In genomic region chr11:109649975-109650701, GRCm38 (mm10) we compare ENCODE assay signal across 8 mouse cellular contexts. TPM values are rescaled to one million over a fixed set of nuclear protein-coding genes. Genes with fewer than 3 reads are reported as not detected.
A peak's percentile ranks its signal among the peaks of the same experiment; 100 is the strongest.
DNase-seq lines count a peak whose midpoint lies in the region; ATAC-seq and TF ChIP-seq lines count a peak whose summit lies in the region.

No protein-coding gene starts in this region.

- H3K4me3 ChIP-seq in ES-E14 (ENCODE audit: insufficient read depth in 1 of 2, low read depth in 1 of 2, low read length in 2 of 2, poor library complexity in 1 of 2, severe bottlenecking in 1 of 2) = peak overlapping the region; percentile 91 to 98
- H3K4me3 ChIP-seq in cerebellum, adult 2 months (replicated peaks; ENCODE audit: insufficient read depth, low read depth, low read length) = peak overlapping the region; percentile 88
- peak overlapping the region; percentile 94 for H3K4me3 ChIP-seq in lung, embryonic 16.5 days (ENCODE audit: low read length)

- no peak for DNase-seq in ES-E14 (ENCODE audit: low read depth, low spot score)
- peak; percentile 92 to 95 for DNase-seq in cerebellum, adult 2 months
- DNase-seq in forelimb bud, embryonic 11.5 days (ENCODE audit: low read depth, low spot score) = peak; percentile 62
- peak; percentile 89 for DNase-seq in layer of hippocampus, adult 9-11 months
- peak; percentile 21 for DNase-seq in ovary, postnatal 10 days (ENCODE audit: low spot score)
- DNase-seq in thymus, postnatal 0 days (ENCODE audit: low spot score) = peak; percentile 70

- TF ChIP-seq CTCF in cerebellum, adult 2 months (IDR thresholded peaks at IDR 0.05; ENCODE audit: borderline replicate concordance, insufficient read depth, low read depth, low read length) = no peak

- H3K9me3 ChIP-seq in ES-E14 (ENCODE audit: control insufficient read depth, insufficient read depth, low read depth, low read length) = no peaks in the 10 kb centered on the region
- no peaks in the 10 kb centered on the region for H3K9me3 ChIP-seq in lung, embryonic 16.5 days (ENCODE audit: control insufficient read depth, low read length)

- no peak overlapping the region for H3K27ac ChIP-seq in ES-E14 (ENCODE audit: insufficient read depth, low read depth, low read length, poor library complexity, severe bottlenecking)
- peak overlapping the region; percentile 93 for H3K27ac ChIP-seq in cerebellum, adult 2 months (ENCODE audit: insufficient read depth, low read length)
- H3K27ac ChIP-seq in lung, embryonic 16.5 days (ENCODE audit: low read length) = peak overlapping the region; percentile 70

- TF ChIP-seq POLR2A in cerebellum, adult 2 months (IDR thresholded peaks at IDR 0.05; ENCODE audit: borderline replicate concordance, insufficient read depth, low read length) = peak; percentile 86

- no peak overlapping the region; the same call in 1 of the 2 replicates for H3K9ac ChIP-seq in ES-E14 (ENCODE audit: insufficient read depth, low read depth, low read length, poor library complexity, severe bottlenecking)
- peak overlapping the region; percentile 95 for H3K9ac ChIP-seq in lung, embryonic 16.5 days (ENCODE audit: low read length)

- peak; percentile 34 to 66 for ATAC-seq in hematopoietic stem cell, adult 5-6 weeks (replicated peaks in 1 of 2; ENCODE audit: insufficient read depth in 1 of 2, low FRiP score in 2 of 2, low TSS enrichment in 1 of 2, low read depth in 1 of 2, poor library complexity in 2 of 2, severe bottlenecking in 2 of 2)
- ATAC-seq in lung, embryonic 16.5 days (ENCODE audit: low read depth) = peak; percentile 55

- peak overlapping the region; percentile 95 for H3K4me2 ChIP-seq in lung, embryonic 16.5 days (ENCODE audit: low read depth, low read length)

- H3K36me3 ChIP-seq in ES-E14 (ENCODE audit: control insufficient read depth, insufficient read depth, low read length, poor library complexity, severe bottlenecking) = peaks cover 3% of the 10 kb centered on the region; the same call in 1 of the 2 replicates
- peaks cover 9% of the 10 kb centered on the region for H3K36me3 ChIP-seq in lung, embryonic 16.5 days (ENCODE audit: control insufficient read depth, insufficient read depth, low read length)

- in situ Hi-C loops in ES-E14 (cut with MboI; ENCODE audit: low sequenced_read_pairs in 2 of 2, unreplicated experiment in 2 of 2) = no loop called here

- WGBS in cerebellum, adult 2 months = 1% methylated on average over 31 of the region's 31 CpGs
- WGBS in lung, embryonic 16.5 days = under 1% methylated on average over 31 of the region's 31 CpGs

- peaks cover 0 to 1% of the 10 kb centered on the region in 2 experiments; a peak in 1 of 4 replicates for H3K4me1 ChIP-seq in ES-E14 (ENCODE audit: control insufficient read depth in 2 of 2, insufficient read depth in 2 of 2, low read length in 2 of 2, poor library complexity in 1 of 2)
- H3K4me1 ChIP-seq in cerebellum, adult 2 months (ENCODE audit: control insufficient read depth, insufficient read depth, low read length) = peaks cover 18% of the 10 kb centered on the region; the same call in 1 of the 2 replicates
- H3K4me1 ChIP-seq in lung, embryonic 16.5 days (replicated peaks; ENCODE audit: control insufficient read depth, insufficient read depth, low read length) = peaks cover 30% of the 10 kb centered on the region

- H3K27me3 ChIP-seq in cerebellum, adult 2 months (ENCODE audit: control insufficient read depth, insufficient read depth, low read length) = no peaks in the 10 kb centered on the region
- H3K27me3 ChIP-seq in lung, embryonic 16.5 days (ENCODE audit: control insufficient read depth, insufficient read depth, low read depth, low read length) = no peaks in the 10 kb centered on the region

TF ChIP-seq in ES-E14, 5 proteins besides CTCF, POLR2A, EP300 and RAD21:
- TF ChIP-seq HCFC1 (IDR thresholded peaks at IDR 0.05; ENCODE audit: borderline replicate concordance, insufficient read depth, low read length) = no peak
- TF ChIP-seq MAFK (IDR thresholded peaks at IDR 0.05; ENCODE audit: insufficient read depth, low read depth, low read length) = no peak
- TF ChIP-seq ZNF384 (IDR thresholded peaks at IDR 0.05; ENCODE audit: low read depth, low read length) = no peak
- TF ChIP-seq ZC3H11A (IDR thresholded peaks at IDR 0.05; ENCODE audit: borderline replicate concordance, low read depth, low read length) = no peak
- TF ChIP-seq CHD2 (IDR thresholded peaks at IDR 0.05; ENCODE audit: low read depth, low read length) = no peak

RNA-seq across cellular contexts. Expression of gene Prkar1a, which starts 0.9 kb away (rescaled TPM):
- 26.8 and 46.0 TPM in 2 replicates for total RNA-seq in ES-E14 (2012; rRNA removed)
- polyA plus RNA-seq in cerebellum, adult 2 months (2012; rRNA removed) = 421 and 429 TPM in 2 replicates
- total RNA-seq in hematopoietic stem cell, adult 5-6 weeks (2017) = 129 and 145 TPM in 2 replicates
- polyA plus RNA-seq in lung, embryonic 16.5 days (2015; fragmentation: Nextera tagmentation; extraction: Ambion mirVana) = 393 and 407 TPM in 2 replicates
- 353 and 361 TPM in 2 replicates for polyA plus RNA-seq in thymus, postnatal 0 days (2015; fragmentation: Nextera tagmentation; extraction: Ambion mirVana)

RNA-seq across cellular contexts. Expression of gene Wipi1, which starts 38.4 kb away (rescaled TPM):
- total RNA-seq in ES-E14 (2012; rRNA removed) = 4.8 and 6.6 TPM in 2 replicates
- polyA plus RNA-seq in cerebellum, adult 2 months (2012; rRNA removed) = 20.4 and 23.1 TPM in 2 replicates
- total RNA-seq in hematopoietic stem cell, adult 5-6 weeks (2017) = 3.8 and 4.1 TPM in 2 replicates
- polyA plus RNA-seq in lung, embryonic 16.5 days (2015; fragmentation: Nextera tagmentation; extraction: Ambion mirVana) = 44.2 and 46.4 TPM in 2 replicates
- polyA plus RNA-seq in thymus, postnatal 0 days (2015; fragmentation: Nextera tagmentation; extraction: Ambion mirVana) = 12.3 and 14.4 TPM in 2 replicates
